Mouse (Mus musculus) left cerebral cortex, postnatal 14 days (tissue): ENCODE measurements around the gene Pcgf5. TPM values are rescaled to one million over a fixed set of nuclear protein-coding genes. Genes with fewer than 3 reads are reported as not detected.

ENCODE experiments used
- DNase-seq, 2 experiments: peaks; one replicate each; pipeline ENCODE4 v3.0.0; 2021 to 2022; ENCODE audit warnings: low spot score in 2 of 2, mixed read lengths in 1 of 2
- intact Hi-C: fragments of 180-260 bp; cut with DNase I; formaldehyde crosslinking; loops from one replicate; pipeline ENCODE4 v1.15.1; 2025
- long read RNA-seq, 2 experiments: library from polyadenylated mRNA; stranded (forward); transcript quantifications; one replicate each; pipeline ENCODE4 v2.0.0; 2021
- total RNA-seq, 2 experiments: library from RNA; stranded (reverse); gene quantifications; 2 replicates each; pipeline ENCODE4 v1.2.3; 2021

Gene Pcgf5
- total RNA-seq: 10 to 100 TPM; 11.8 to 13.4 TPM
- long read RNA-seq, experiment 1, full-length matches to known transcripts: 5 of 8 reads
- long read RNA-seq, experiment 1, partial matches to known transcripts: 0 of 8 reads
- long read RNA-seq, experiment 1, other reads (novel, unspliced or antisense): 3 of 8 reads
- long read RNA-seq, experiment 2, full-length matches to known transcripts: 3 of 5 reads
- long read RNA-seq, experiment 2, partial matches to known transcripts: 0 of 5 reads
- long read RNA-seq, experiment 2, other reads (novel, unspliced or antisense): 2 of 5 reads

- peak; percentile 44 to 59 for DNase-seq
- intact Hi-C loops: loop anchor here (5.0 to 10.0 kb wide), 2 partner anchors 59 to 233 kb away; no protein-coding TSS in a partner anchor
These were observed at the start of gene Pcgf5 for GRCm38 (mm10) chr19:36348161-36348800. Gene Pcgf5 (plus strand): TSS chr19:36348309.

GRCm38 (mm10) chr19:36305542-36305941, 42.6 kb upstream of the Pcgf5 start:
- DNase-seq: no peak
- intact Hi-C loops: no loop called here

GRCm38 (mm10) chr19:36314010-36314409, 34.1 kb upstream of the Pcgf5 start:
- DNase-seq: peak; percentile 42 to 50
- intact Hi-C loops: no loop called here

- DNase-seq: no peak
- intact Hi-C loops: no loop called here
These were observed 28.4 kb upstream of the Pcgf5 start for GRCm38 (mm10) chr19:36319735-36320134.

- peak; percentile 50 to 55 for DNase-seq
- intact Hi-C loops: no loop called here
These were observed 27.0 kb upstream of the Pcgf5 start for GRCm38 (mm10) chr19:36321066-36321465.

- intact Hi-C loops: no loop called here
- DNase-seq: no peak
These were observed 24.8 kb upstream of the Pcgf5 start for GRCm38 (mm10) chr19:36323326-36323725.

- intact Hi-C loops: no loop called here
- DNase-seq: no peak
These were observed 19.4 kb upstream of the Pcgf5 start for GRCm38 (mm10) chr19:36328678-36329077.

GRCm38 (mm10) chr19:36347376-36347775, 733 bp upstream of the Pcgf5 start:
- no peak for DNase-seq
- intact Hi-C loops: loop anchor here (5.0 to 10.0 kb wide), 2 partner anchors 60 to 233 kb away; no protein-coding TSS in a partner anchor

GRCm38 (mm10) chr19:36347831-36348160, 313 bp upstream of the Pcgf5 start:
- intact Hi-C loops: loop anchor here (5.0 to 10.0 kb wide), 2 partner anchors 60 to 233 kb away; no protein-coding TSS in a partner anchor
- DNase-seq: no peak

- DNase-seq: peak; percentile 44 to 68
- intact Hi-C loops: loop anchor here (5.0 to 10.0 kb wide), 2 partner anchors 58 to 234 kb away; no protein-coding TSS in a partner anchor
These were observed 835 bp downstream of the Pcgf5 start for GRCm38 (mm10) chr19:36348801-36349486.

- intact Hi-C loops: loop anchor here (5.0 to 10.0 kb wide), 2 partner anchors 58 to 235 kb away; no protein-coding TSS in a partner anchor
- DNase-seq: peak in 1 of 2 experiments; percentile 10
These were observed 1.4 kb downstream of the Pcgf5 start for GRCm38 (mm10) chr19:36349487-36349955.

- no peak for DNase-seq
- intact Hi-C loops: no loop called here
These were observed 2.1 kb downstream of the Pcgf5 start for GRCm38 (mm10) chr19:36350181-36350580.

- intact Hi-C loops: no loop called here
- no peak for DNase-seq
These were observed 2.8 kb downstream of the Pcgf5 start for GRCm38 (mm10) chr19:36350870-36351269.

GRCm38 (mm10) chr19:36362541-36362940, 14.4 kb downstream of the Pcgf5 start:
- intact Hi-C loops: no loop called here
- no peak for DNase-seq

GRCm38 (mm10) chr19:36364757-36365156, 16.6 kb downstream of the Pcgf5 start:
- DNase-seq: no peak
- intact Hi-C loops: no loop called here

GRCm38 (mm10) chr19:36371478-36371877, 23.4 kb downstream of the Pcgf5 start:
- intact Hi-C loops: no loop called here
- no peak for DNase-seq

GRCm38 (mm10) chr19:36373056-36373621, 25.0 kb downstream of the Pcgf5 start:
- intact Hi-C loops: no loop called here

GRCm38 (mm10) chr19:36375200-36375783, 27.2 kb downstream of the Pcgf5 start:
- intact Hi-C loops: no loop called here
- no peak for DNase-seq

More at GRCm38 (mm10) chr19:36373056-36373621, 25.0 kb downstream of the Pcgf5 start:
- no peak for DNase-seq

GRCm38 (mm10) chr19:36377729-36378128, 29.6 kb downstream of the Pcgf5 start:
- intact Hi-C loops: no loop called here
- DNase-seq: no peak
